Mouse (Mus musculus) kidney, postnatal 0 days (tissue): ENCODE data around the gene Hspe1. TPM values are rescaled to one million over a fixed set of nuclear protein-coding genes. Genes with fewer than 3 reads are reported as not detected.

Experiments used
- ATAC-seq: fragments of 200-750 bp; cut with Nextera tagmentation; replicated peaks from 2 replicates; pipeline ENCODE4 v1.8.0; 2017; ENCODE audit warnings: low read depth, moderate number of reproducible peaks, moderate TSS enrichment, moderate library complexity; ENCODE audit not compliant: low FRiP score
- DNase-seq: peaks from one replicate; pipeline ENCODE4 v3.0.0-alpha.2; 2016; ENCODE audit warnings: low spot score
- H3K27ac ChIP-seq: fragments of 300-500 bp; sonication (generic); 2 replicates; pipeline ENCODE4 v1.5.1; 2014; ENCODE audit warnings: mild to moderate bottlenecking
- H3K27me3 ChIP-seq: fragments of 300-500 bp; sonication (generic); 2 replicates; pipeline ENCODE4 v1.6.1; 2014; ENCODE audit warnings: low read length, mixed read lengths; ENCODE audit not compliant: insufficient read depth
- H3K36me3 ChIP-seq: fragments of 300-500 bp; sonication (generic); 2 replicates; pipeline ENCODE4 v1.6.1; 2014; ENCODE audit warnings: low read length, mixed read lengths; ENCODE audit not compliant: insufficient read depth
- H3K4me1 ChIP-seq: fragments of 300-500 bp; sonication (generic); replicated peaks from 2 replicates; pipeline ENCODE4 v1.6.1; 2014; ENCODE audit warnings: antibody characterized with exemption, low read length, mixed read lengths; ENCODE audit not compliant: insufficient read depth
- H3K4me2 ChIP-seq: fragments of 300-500 bp; sonication (generic); 2 replicates; pipeline ENCODE4 v1.6.1; 2014; ENCODE audit warnings: mild to moderate bottlenecking, low read length, moderate library complexity, mixed read lengths
- H3K4me3 ChIP-seq: fragments of 300-500 bp; sonication (generic); replicated peaks from 2 replicates; pipeline ENCODE4 v1.5.1; 2014; ENCODE audit warnings: low read depth, low read length
- H3K9ac ChIP-seq: fragments of 300-500 bp; sonication (generic); 2 replicates; pipeline ENCODE4 v1.6.1; 2014; ENCODE audit warnings: low read depth, low read length
- H3K9me3 ChIP-seq: fragments of 300-500 bp; sonication (generic); replicated peaks from 2 replicates; pipeline ENCODE4 v1.6.1; 2016; ENCODE audit warnings: low read length, inconsistent platforms, mixed read lengths
- CTCF ChIP-seq: IDR thresholded peaks from 2 replicates; pipeline ENCODE4 v1.5.1; 2016; ENCODE audit warnings: antibody characterized with exemption, low read depth, mild to moderate bottlenecking, moderate library complexity
- WGBS: fragments of 180-500 bp; shearing (Covaris S2); extraction: QIAGEN DNeasy Blood & Tissue Kit; methylation state at CpG from one replicate; pipeline ENCODE4 v1.1.7; 2014; 5-methylcytosine and 5-hydroxymethylcytosine counted together
- polyA plus RNA-seq: library from polyadenylated mRNA; unstranded; fragments of >200 nt; fragmentation: Nextera tagmentation; extraction: Ambion mirVana; gene quantifications from 2 replicates; pipeline ENCODE4 v1.2.1, GENCODE M21; 2015

The Hspe1 gene
- polyA plus RNA-seq, 1 experiment from 2014 or later, result 576 TPM

DNA sequence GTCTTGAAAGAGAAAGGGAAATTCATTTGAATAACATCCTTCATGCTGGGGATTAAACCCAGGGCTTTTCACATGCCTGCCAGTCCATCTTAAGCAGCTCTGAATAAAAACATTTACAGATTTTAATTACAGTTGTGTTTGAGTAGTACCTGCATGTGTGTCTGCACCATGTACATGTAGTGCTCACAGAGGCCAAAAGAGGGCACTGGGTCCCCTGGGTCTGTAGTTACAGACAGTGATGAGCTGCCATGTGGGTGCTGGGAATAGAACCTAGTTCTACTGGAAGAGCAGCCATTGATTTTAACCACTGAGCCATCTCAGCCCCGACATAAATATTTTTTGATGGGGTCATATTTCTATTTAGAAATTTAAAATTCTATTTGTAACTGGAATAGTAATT is 47.9 kb downstream of the Hspe1 start:
- Histone ChIP-seq H3K4me2 (no peak overlapping the region), H3K9ac (no peak overlapping the region), H3K27me3 (no peaks in the 10 kb centered on the region), H3K4me1 (peaks cover 9% of the 10 kb centered on the region; the same call in 1 of the 2 replicates), H3K36me3 (0 out of 2 replicates have a peak, but pooled peaks cover 4% of the 10 kb centered on the region), H3K27ac (no peak overlapping the region), H3K4me3 (no peak overlapping the region), H3K9me3 (no peaks in the 10 kb centered on the region)
- ATAC-seq, result no peak
- no peak for DNase-seq
- no peak for TF ChIP-seq CTCF
- 95% methylated on average over 1 of the region's 1 CpGs for WGBS

Other genes starting within 250 kb of the Hspe1 start
- gene Ankrd44, start 161.7 kb upstream of the Hspe1 start, polyA plus RNA-seq, result 4.3 and 4.5 TPM in 2 replicates
- 271 and 294 TPM in 2 replicates for gene Sf3b1, start 60.7 kb upstream of the Hspe1 start, polyA plus RNA-seq
- gene Coq10b, start 35.4 kb upstream of the Hspe1 start, polyA plus RNA-seq, result 23.9 and 25.5 TPM in 2 replicates
- 315 and 358 TPM in 2 replicates for gene Hspd1, start 111 bp downstream of the Hspe1 start, polyA plus RNA-seq
- gene Mob4, start 43.1 kb downstream of the Hspe1 start, polyA plus RNA-seq, result 122 TPM in 2 replicates
- 7.0 TPM in 2 replicates for gene Rftn2, start 138.7 kb downstream of the Hspe1 start, polyA plus RNA-seq
- 1.8 and 2.0 TPM in 2 replicates for gene Mars2, start 149.0 kb downstream of the Hspe1 start, polyA plus RNA-seq